Mouse (Mus musculus): ENCODE results near the gene Syn3. TPM values are rescaled to one million over a fixed set of nuclear protein-coding genes. Genes with fewer than 3 reads are reported as not detected.

Gene Syn3
- total and polyA plus RNA-seq, 2 experiments from 2014 or later: 18.3 to 67.4 TPM

DNA sequence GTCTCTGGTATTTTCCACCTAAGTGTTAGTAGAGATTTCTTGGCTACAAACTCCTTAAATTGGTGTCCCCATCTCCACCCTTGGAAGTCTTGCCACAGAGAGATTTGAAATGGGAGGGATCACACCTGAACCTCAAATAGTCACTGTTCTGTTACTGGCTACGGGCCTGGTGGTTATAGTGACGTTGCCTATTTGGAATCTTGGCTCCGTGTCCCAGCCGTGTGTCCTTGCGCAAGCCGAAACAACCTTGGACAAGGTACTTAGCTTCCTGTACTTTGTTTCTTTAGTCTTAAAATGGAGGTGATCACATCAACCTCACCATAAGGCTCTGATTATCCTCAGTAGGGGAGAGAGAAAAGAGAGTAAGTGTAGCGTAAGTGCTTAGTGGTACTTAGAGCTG is 212.2 kb downstream of the Syn3 start:
- DNase-seq (ENCODE audit: low spot score): no peak
- no peak overlapping the region for H3K4me3 ChIP-seq (ENCODE audit: low read length)
- 85% methylated on average over 7 of the region's 7 CpGs for WGBS

GRCm38 (mm10) chr10:86281238-86281637 is 217.5 kb downstream of the Syn3 start:
- H3K9me3 ChIP-seq (ENCODE audit: low read length): no peaks in the 10 kb centered on the region
- TF ChIP-seq CTCF (IDR thresholded peaks at IDR 0.05; ENCODE audit: low read depth): no peak
- no peak overlapping the region for H3K4me3 ChIP-seq (ENCODE audit: low read length)
- ATAC-seq (no peak), DNase-seq (ENCODE audit: low spot score) (no peak)
- H3K27me3 ChIP-seq (ENCODE audit: insufficient read depth, low read length): no peaks in the 10 kb centered on the region
- H3K36me3 ChIP-seq (ENCODE audit: insufficient read depth, low read length): no peaks in the 10 kb centered on the region
- H3K27ac ChIP-seq: no peak overlapping the region
- H3K4me2 ChIP-seq (ENCODE audit: low read depth, low read length): no peak overlapping the region
- no peak overlapping the region for H3K9ac ChIP-seq (replicated peaks; ENCODE audit: low read length)
- no peaks in the 10 kb centered on the region for H3K4me1 ChIP-seq (ENCODE audit: insufficient read depth, low read length)
- 84% methylated on average over 8 of the region's 8 CpGs for WGBS

More for the DNA sequence above, 212.2 kb downstream of the Syn3 start:
- Histone ChIP-seq H3K9me3 (ENCODE audit: low read length) (no peaks in the 10 kb centered on the region), H3K4me2 (ENCODE audit: low read depth, low read length) (no peak overlapping the region), H3K27ac (no peak overlapping the region), H3K27me3 (ENCODE audit: insufficient read depth, low read length) (no peaks in the 10 kb centered on the region), H3K9ac (replicated peaks; ENCODE audit: low read length) (no peak overlapping the region), H3K4me1 (ENCODE audit: insufficient read depth, low read length) (no peaks in the 10 kb centered on the region), H3K36me3 (ENCODE audit: insufficient read depth, low read length) (no peaks in the 10 kb centered on the region)
- no peak for TF ChIP-seq CTCF (IDR thresholded peaks at IDR 0.05; ENCODE audit: low read depth)
- no peak for ATAC-seq

- Histone ChIP-seq H3K9me3 (ENCODE audit: low read length) (no peaks in the 10 kb centered on the region), H3K27ac (no peak overlapping the region), H3K27me3 (ENCODE audit: insufficient read depth, low read length) (no peaks in the 10 kb centered on the region), H3K36me3 (ENCODE audit: insufficient read depth, low read length) (no peaks in the 10 kb centered on the region), H3K4me1 (ENCODE audit: insufficient read depth, low read length) (no peaks in the 10 kb centered on the region), H3K4me2 (ENCODE audit: low read depth, low read length) (no peak overlapping the region), H3K4me3 (ENCODE audit: low read length) (no peak overlapping the region), H3K9ac (replicated peaks; ENCODE audit: low read length) (no peak overlapping the region)
- no peak for DNase-seq (ENCODE audit: low spot score)
- TF ChIP-seq CTCF (IDR thresholded peaks at IDR 0.05; ENCODE audit: low read depth): no peak
- ATAC-seq: no peak
- 88% methylated on average over 7 of the region's 7 CpGs for WGBS
Measured at GRCm38 (mm10) chr10:86279579-86280168, 219.0 kb downstream of the Syn3 start.

DNA sequence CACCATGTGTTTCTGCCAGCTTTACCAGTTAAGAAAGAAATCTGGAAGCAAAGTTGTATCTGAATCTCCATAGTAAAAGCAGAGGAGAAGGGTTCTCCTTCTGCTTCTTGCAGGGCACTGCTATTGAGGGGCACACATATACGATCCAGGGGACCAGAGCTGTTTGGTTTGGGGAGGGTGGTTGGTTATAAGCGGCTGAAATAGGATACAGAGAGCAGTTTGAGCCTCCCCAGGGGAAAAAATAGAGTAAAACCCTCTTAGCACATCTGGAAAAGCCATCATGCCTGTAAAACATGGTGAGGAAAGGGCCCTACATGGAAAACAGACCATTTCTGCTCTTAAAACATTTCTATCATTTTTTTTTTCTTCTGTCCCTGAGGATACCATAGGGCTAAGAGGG is 220.2 kb downstream of the Syn3 start:
- Histone ChIP-seq H3K9ac (replicated peaks; ENCODE audit: low read length) (no peak overlapping the region), H3K27ac (no peak overlapping the region), H3K9me3 (ENCODE audit: low read length) (no peaks in the 10 kb centered on the region), H3K36me3 (ENCODE audit: insufficient read depth, low read length) (no peaks in the 10 kb centered on the region), H3K4me3 (ENCODE audit: low read length) (no peak overlapping the region), H3K27me3 (ENCODE audit: insufficient read depth, low read length) (no peaks in the 10 kb centered on the region), H3K4me2 (ENCODE audit: low read depth, low read length) (no peak overlapping the region), H3K4me1 (ENCODE audit: insufficient read depth, low read length) (no peaks in the 10 kb centered on the region)
- no peak for ATAC-seq
- DNase-seq (ENCODE audit: low spot score): no peak
- 81% methylated on average over 2 of the region's 2 CpGs for WGBS
- no peak for TF ChIP-seq CTCF (IDR thresholded peaks at IDR 0.05; ENCODE audit: low read depth)

GRCm38 (mm10) chr10:86277327-86277726 is 221.4 kb downstream of the Syn3 start:
- Histone ChIP-seq H3K36me3 (ENCODE audit: insufficient read depth, low read length) (no peaks in the 10 kb centered on the region), H3K27me3 (ENCODE audit: insufficient read depth, low read length) (no peaks in the 10 kb centered on the region), H3K4me3 (ENCODE audit: low read length) (no peak overlapping the region), H3K4me1 (ENCODE audit: insufficient read depth, low read length) (no peaks in the 10 kb centered on the region), H3K9ac (replicated peaks; ENCODE audit: low read length) (no peak overlapping the region), H3K9me3 (ENCODE audit: low read length) (no peaks in the 10 kb centered on the region), H3K4me2 (ENCODE audit: low read depth, low read length) (no peak overlapping the region), H3K27ac (no peak overlapping the region)
- no peak for DNase-seq (ENCODE audit: low spot score)
- no peak for ATAC-seq
- 84% methylated on average over 5 of the region's 5 CpGs for WGBS
- TF ChIP-seq CTCF (IDR thresholded peaks at IDR 0.05; ENCODE audit: low read depth): no peak

DNA sequence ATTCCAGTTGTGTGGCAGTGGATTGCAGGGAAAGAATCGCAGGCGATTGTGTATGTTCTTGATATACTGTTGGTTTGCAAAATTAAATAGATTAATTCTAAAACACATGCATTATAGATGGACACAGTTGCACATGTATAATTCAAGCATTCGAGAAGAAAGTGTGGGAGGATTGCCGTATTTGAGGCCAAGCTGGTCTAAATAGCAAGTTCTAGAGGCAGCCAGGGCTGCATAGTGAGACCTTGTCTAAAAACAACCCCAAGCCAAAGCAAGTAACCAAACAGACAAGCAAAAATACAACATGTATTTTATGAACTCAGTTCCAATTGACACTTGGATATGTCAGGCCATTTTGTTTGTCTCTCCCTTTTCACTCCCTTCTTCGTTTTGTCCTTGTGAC is 223.1 kb downstream of the Syn3 start:
- Histone ChIP-seq H3K27ac (no peak overlapping the region), H3K4me3 (ENCODE audit: low read length) (no peak overlapping the region), H3K9ac (replicated peaks; ENCODE audit: low read length) (no peak overlapping the region), H3K4me1 (ENCODE audit: insufficient read depth, low read length) (no peaks in the 10 kb centered on the region), H3K27me3 (ENCODE audit: insufficient read depth, low read length) (no peaks in the 10 kb centered on the region), H3K9me3 (ENCODE audit: low read length) (no peaks in the 10 kb centered on the region), H3K36me3 (ENCODE audit: insufficient read depth, low read length) (no peaks in the 10 kb centered on the region), H3K4me2 (ENCODE audit: low read depth, low read length) (no peak overlapping the region)
- TF ChIP-seq CTCF (IDR thresholded peaks at IDR 0.05; ENCODE audit: low read depth): no peak
- DNase-seq (ENCODE audit: low spot score) (no peak), ATAC-seq (no peak)
- 86% methylated on average over 5 of the region's 5 CpGs for WGBS

- H3K27me3 ChIP-seq (ENCODE audit: insufficient read depth, low read length): no peaks in the 10 kb centered on the region
- no peaks in the 10 kb centered on the region for H3K4me1 ChIP-seq (ENCODE audit: insufficient read depth, low read length)
- H3K4me2 ChIP-seq (ENCODE audit: low read depth, low read length): no peak overlapping the region
- H3K9me3 ChIP-seq (ENCODE audit: low read length): no peaks in the 10 kb centered on the region
- DNase-seq (ENCODE audit: low spot score) (no peak), ATAC-seq (no peak)
- no peak overlapping the region for H3K27ac ChIP-seq
- H3K4me3 ChIP-seq (ENCODE audit: low read length): no peak overlapping the region
- 72% methylated on average over 19 of the region's 19 CpGs for WGBS
- H3K9ac ChIP-seq (replicated peaks; ENCODE audit: low read length): no peak overlapping the region
- TF ChIP-seq CTCF (IDR thresholded peaks at IDR 0.05; ENCODE audit: low read depth): no peak
- no peaks in the 10 kb centered on the region for H3K36me3 ChIP-seq (ENCODE audit: insufficient read depth, low read length)
Measured at GRCm38 (mm10) chr10:86273410-86274191, 225.1 kb downstream of the Syn3 start.

All from hindbrain, postnatal 0 days (tissue).